Mouse (Mus musculus) midbrain, embryonic 13.5 days (tissue): ENCODE results near the gene Tmprss13. TPM values are rescaled to one million over a fixed set of nuclear protein-coding genes. Genes with fewer than 3 reads are reported as not detected.
A peak's percentile ranks its signal among the peaks of the same experiment; 100 is the strongest.

Experiments
- ATAC-seq: fragments of 200-750 bp; cut with Nextera tagmentation; 2 replicates; pipeline ENCODE4 v1.8.0; 2017; ENCODE audit warnings: mild to moderate bottlenecking, moderate TSS enrichment, moderate library complexity
- H3K27ac ChIP-seq: fragments of 300-500 bp; sonication (generic); 2 replicates; pipeline ENCODE4 v1.5.1; 2015; ENCODE audit warnings: inconsistent platforms, mild to moderate bottlenecking, moderate library complexity
- H3K27me3 ChIP-seq: fragments of 300-500 bp; sonication (generic); 2 replicates; pipeline ENCODE4 v1.6.1; 2015; ENCODE audit warnings: mild to moderate bottlenecking, inconsistent platforms
- H3K36me3 ChIP-seq: fragments of 300-500 bp; sonication (generic); 2 replicates; pipeline ENCODE4 v1.6.1; 2015; ENCODE audit warnings: mild to moderate bottlenecking, inconsistent platforms
- H3K4me1 ChIP-seq: fragments of 300-500 bp; sonication (generic); replicated peaks from 2 replicates; pipeline ENCODE4 v1.6.1; 2015; ENCODE audit warnings: inconsistent platforms
- H3K4me2 ChIP-seq: fragments of 300-500 bp; sonication (generic); replicated peaks from 2 replicates; pipeline ENCODE4 v1.6.1; 2015; ENCODE audit warnings: moderate library complexity, mild to moderate bottlenecking, inconsistent platforms
- H3K4me3 ChIP-seq: fragments of 300-500 bp; sonication (generic); replicated peaks from 2 replicates; pipeline ENCODE4 v1.5.1; 2015; ENCODE audit warnings: mild to moderate bottlenecking, inconsistent platforms
- H3K9ac ChIP-seq: fragments of 300-500 bp; sonication (generic); replicated peaks from 2 replicates; pipeline ENCODE4 v1.6.1; 2015; ENCODE audit warnings: mild to moderate bottlenecking, inconsistent platforms
- H3K9me3 ChIP-seq: fragments of 300-500 bp; sonication (generic); 2 replicates; pipeline ENCODE4 v1.6.1; 2016; ENCODE audit warnings: mild to moderate bottlenecking, inconsistent platforms
- WGBS: fragments of 180-500 bp; shearing (Covaris S2); methylation state at CpG from one replicate; pipeline ENCODE4 v1.1.7; 2015; 5-methylcytosine and 5-hydroxymethylcytosine counted together
- polyA plus RNA-seq: library from polyadenylated mRNA; unstranded; fragments of >200 nt; fragmentation: Nextera tagmentation; extraction: Ambion mirVana; gene quantifications from 2 replicates; pipeline ENCODE4 v1.2.1, GENCODE M21; 2015

The Tmprss13 gene
- polyA plus RNA-seq, 1 experiment from 2014 or later: not detected

GRCm38 (mm10) chr9:45345516-45345915 is 26.6 kb downstream of the Tmprss13 start:
- Histone ChIP-seq H3K4me2 (no peak overlapping the region), H3K4me3 (no peak overlapping the region), H3K4me1 (no peaks in the 10 kb centered on the region), H3K9me3 (no peaks in the 10 kb centered on the region), H3K36me3 (no peaks in the 10 kb centered on the region), H3K27ac (no peak overlapping the region), H3K27me3 (no peaks in the 10 kb centered on the region), H3K9ac (no peak overlapping the region)
- WGBS: 78% methylated on average over 2 of the region's 2 CpGs
- no peak for ATAC-seq

- 79% methylated on average over 6 of the region's 6 CpGs for WGBS
- no peak overlapping the region for H3K4me2 ChIP-seq
- no peak for ATAC-seq
- H3K27ac ChIP-seq: no peak overlapping the region
- H3K36me3 ChIP-seq: no peaks in the 10 kb centered on the region
- H3K27me3 ChIP-seq: no peaks in the 10 kb centered on the region
- H3K9ac ChIP-seq: no peak overlapping the region
- no peak overlapping the region for H3K4me3 ChIP-seq
- no peaks in the 10 kb centered on the region for H3K9me3 ChIP-seq
- no peaks in the 10 kb centered on the region for H3K4me1 ChIP-seq
Observed at GRCm38 (mm10) chr9:45346276-45346675, 27.4 kb downstream of the Tmprss13 start.

- Histone ChIP-seq H3K27me3 (no peaks in the 10 kb centered on the region), H3K36me3 (no peaks in the 10 kb centered on the region), H3K4me2 (no peak overlapping the region), H3K4me1 (no peaks in the 10 kb centered on the region), H3K4me3 (no peak overlapping the region), H3K27ac (no peak overlapping the region), H3K9ac (no peak overlapping the region), H3K9me3 (no peaks in the 10 kb centered on the region)
- no peak for ATAC-seq
- whole genome bisulfite sequencing: 84% methylated on average over 6 of the region's 6 CpGs
Observed at GRCm38 (mm10) chr9:45348560-45348959, 29.7 kb downstream of the Tmprss13 start.

GRCm38 (mm10) chr9:45349181-45349580 is 30.3 kb downstream of the Tmprss13 start:
- ATAC-seq: no peak
- no peaks in the 10 kb centered on the region for H3K27me3 ChIP-seq
- H3K9me3 ChIP-seq: no peaks in the 10 kb centered on the region
- no peaks in the 10 kb centered on the region for H3K4me1 ChIP-seq
- H3K4me3 ChIP-seq: no peak overlapping the region
- no peak overlapping the region for H3K27ac ChIP-seq
- WGBS: 29% methylated on average over 4 of the region's 4 CpGs
- no peaks in the 10 kb centered on the region for H3K36me3 ChIP-seq
- no peak overlapping the region for H3K4me2 ChIP-seq
- H3K9ac ChIP-seq: no peak overlapping the region

- Histone ChIP-seq H3K9me3 (no peaks in the 10 kb centered on the region), H3K36me3 (no peaks in the 10 kb centered on the region), H3K4me2 (no peak overlapping the region), H3K4me1 (no peaks in the 10 kb centered on the region), H3K27ac (no peak overlapping the region), H3K4me3 (no peak overlapping the region), H3K27me3 (no peaks in the 10 kb centered on the region), H3K9ac (no peak overlapping the region)
- ATAC-seq: no peak
- 52% methylated on average over 5 of the region's 5 CpGs for WGBS
Observed at GRCm38 (mm10) chr9:45349851-45350250, 31.0 kb downstream of the Tmprss13 start.

GRCm38 (mm10) chr9:45355192-45355591 is 36.3 kb downstream of the Tmprss13 start:
- 84% methylated on average over 2 of the region's 2 CpGs for WGBS
- ATAC-seq: no peak

GRCm38 (mm10) chr9:45358356-45358755 is 39.5 kb downstream of the Tmprss13 start:
- ATAC-seq: no peak
- Histone ChIP-seq H3K27ac (no peak overlapping the region), H3K4me3 (no peak overlapping the region), H3K27me3 (no peaks in the 10 kb centered on the region), H3K4me1 (no peaks in the 10 kb centered on the region), H3K9ac (no peak overlapping the region), H3K4me2 (no peak overlapping the region), H3K36me3 (no peaks in the 10 kb centered on the region), H3K9me3 (no peaks in the 10 kb centered on the region)
- WGBS: 93% methylated on average over 7 of the region's 7 CpGs

More at GRCm38 (mm10) chr9:45355192-45355591, 36.3 kb downstream of the Tmprss13 start:
- no peak overlapping the region for H3K4me2 ChIP-seq
- H3K9me3 ChIP-seq: no peaks in the 10 kb centered on the region
- H3K4me1 ChIP-seq: no peaks in the 10 kb centered on the region
- H3K4me3 ChIP-seq: no peak overlapping the region
- H3K27me3 ChIP-seq: no peaks in the 10 kb centered on the region
- H3K9ac ChIP-seq: no peak overlapping the region
- H3K27ac ChIP-seq: no peak overlapping the region
- H3K36me3 ChIP-seq: no peaks in the 10 kb centered on the region

GRCm38 (mm10) chr9:45362051-45362461 is 43.2 kb downstream of the Tmprss13 start:
- ATAC-seq: no peak
- Histone ChIP-seq H3K36me3 (no peaks in the 10 kb centered on the region), H3K27ac (no peak overlapping the region), H3K9ac (no peak overlapping the region), H3K27me3 (no peaks in the 10 kb centered on the region), H3K9me3 (no peaks in the 10 kb centered on the region; the same call in 1 of the 2 replicates), H3K4me1 (no peaks in the 10 kb centered on the region), H3K4me2 (no peak overlapping the region), H3K4me3 (no peak overlapping the region)
- 58% methylated on average over 2 of the region's 2 CpGs for WGBS

- ATAC-seq: no peak
- H3K9ac ChIP-seq: no peak overlapping the region
- no peak overlapping the region for H3K4me2 ChIP-seq
- H3K27ac ChIP-seq: no peak overlapping the region
- 64% methylated on average over 7 of the region's 7 CpGs for WGBS
- H3K36me3 ChIP-seq: no peaks in the 10 kb centered on the region
- H3K27me3 ChIP-seq: peaks cover 6% of the 10 kb centered on the region; the same call in 1 of the 2 replicates
- H3K4me3 ChIP-seq: no peak overlapping the region
- H3K9me3 ChIP-seq: no peaks in the 10 kb centered on the region; the same call in 1 of the 2 replicates
- H3K4me1 ChIP-seq: no peaks in the 10 kb centered on the region
Observed at GRCm38 (mm10) chr9:45363639-45364214, 44.8 kb downstream of the Tmprss13 start.

- peaks cover 8% of the 10 kb centered on the region; the same call in 1 of the 2 replicates for H3K27me3 ChIP-seq
- H3K9me3 ChIP-seq: no peaks in the 10 kb centered on the region; the same call in 1 of the 2 replicates
- 84% methylated on average over 8 of the region's 8 CpGs for WGBS
- ATAC-seq: no peak
- no peak overlapping the region for H3K27ac ChIP-seq
- H3K9ac ChIP-seq: no peak overlapping the region
- peaks cover 25% of the 10 kb centered on the region for H3K4me1 ChIP-seq
- no peak overlapping the region for H3K4me2 ChIP-seq
- H3K36me3 ChIP-seq: no peaks in the 10 kb centered on the region
- no peak overlapping the region for H3K4me3 ChIP-seq
Observed at GRCm38 (mm10) chr9:45367716-45368115, 48.8 kb downstream of the Tmprss13 start.

- H3K27me3 ChIP-seq: peaks cover 8% of the 10 kb centered on the region; the same call in 1 of the 2 replicates
- no peak overlapping the region for H3K9ac ChIP-seq
- 79% methylated on average over 5 of the region's 5 CpGs for WGBS
- no peak for ATAC-seq
- peaks cover 33% of the 10 kb centered on the region for H3K4me1 ChIP-seq
- H3K4me2 ChIP-seq: no peak overlapping the region
- no peak overlapping the region for H3K27ac ChIP-seq
- no peak overlapping the region for H3K4me3 ChIP-seq
- no peaks in the 10 kb centered on the region; the same call in 1 of the 2 replicates for H3K9me3 ChIP-seq
- no peaks in the 10 kb centered on the region for H3K36me3 ChIP-seq
Observed at GRCm38 (mm10) chr9:45368341-45368901, 49.5 kb downstream of the Tmprss13 start.

- Histone ChIP-seq H3K4me3 (peak within 1 kb of the TSS; percentile 80), H3K27ac (peak within 1 kb of the TSS; percentile 86), H3K9me3 (no peaks in the 10 kb centered on the region; the same call in 1 of the 2 replicates), H3K9ac (peak within 1 kb of the TSS; percentile 82), H3K27me3 (peaks cover 8% of the 10 kb centered on the region; the same call in 1 of the 2 replicates), H3K36me3 (no peaks in the 10 kb centered on the region; the same call in 1 of the 2 replicates), H3K4me1 (peaks cover 42% of the 10 kb centered on the region), H3K4me2 (peak within 1 kb of the TSS; percentile 79)
- 0% methylated on average over 28 of the region's 28 CpGs for WGBS
- ATAC-seq: peak; percentile 80
Observed at GRCm38 (mm10) chr9:45370117-45370561, 51.2 kb downstream of the Tmprss13 start, which contains the start of gene Fxyd6. Gene Fxyd6 (plus strand): TSS chr9:45370185.
